Comparison of ENCODE assay signal across 8 mouse cellular contexts in the genomic region with DNA sequence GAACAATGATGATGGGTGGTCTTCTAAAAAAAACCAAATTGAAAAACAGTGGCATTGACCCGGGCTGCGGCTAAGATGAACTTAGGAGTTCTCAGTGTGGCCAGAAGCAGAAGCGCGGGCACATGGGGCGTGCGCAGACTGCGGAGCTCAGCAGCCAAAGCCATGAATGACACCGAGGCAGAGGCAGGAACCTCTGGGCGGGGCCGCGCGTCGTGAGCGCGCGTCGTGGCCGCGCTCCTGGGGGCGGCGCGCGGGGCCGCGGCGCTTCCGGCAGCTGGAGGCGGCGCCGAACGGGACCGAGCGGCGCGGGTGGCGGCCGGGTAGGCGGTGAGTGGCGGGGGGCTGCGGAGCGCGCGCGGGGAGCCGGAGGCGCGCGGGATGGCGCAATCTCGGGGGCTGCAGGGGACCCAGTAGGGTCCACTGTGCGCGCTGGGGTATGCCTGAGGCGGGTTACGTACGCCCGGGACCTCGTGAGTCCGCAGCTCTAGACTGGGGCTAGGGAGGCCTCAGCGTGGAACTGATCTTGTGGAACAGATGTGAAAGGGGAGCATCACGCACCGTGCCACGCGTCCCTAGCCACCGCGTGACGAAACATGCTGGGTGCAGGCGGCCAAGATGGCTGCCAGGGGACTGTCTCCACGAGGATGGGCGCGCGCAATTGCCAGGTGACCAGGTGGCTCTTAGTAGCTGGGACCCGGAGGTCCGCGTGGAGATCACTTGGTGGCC. TPM values are rescaled to one million over a fixed set of nuclear protein-coding genes. Genes with fewer than 3 reads are reported as not detected.
A peak's percentile ranks its signal among the peaks of the same experiment; 100 is the strongest.
DNase-seq lines count a peak whose midpoint lies in the region; ATAC-seq and TF ChIP-seq lines count a peak whose summit lies in the region.

Gene Sfxn1, plus strand, starts transcription at position 264 of the 726 bp plus-strand sequence.

- no peaks in the 10 kb centered on the region for H3K4me1 ChIP-seq in hindbrain, embryonic 11.5 days (replicated peaks; ENCODE audit: control insufficient read depth, insufficient read depth, low read length)
- H3K4me1 ChIP-seq in lung, postnatal 0 days (ENCODE audit: insufficient read depth, low read depth, low read length), result peaks cover 3% of the 10 kb centered on the region; the same call in 1 of the 2 replicates

- H3K4me2 ChIP-seq in hindbrain, embryonic 11.5 days (replicated peaks; ENCODE audit: low read depth, low read length), result peak within 1 kb of the TSS; percentile 69
- peak within 1 kb of the TSS; percentile 82 for H3K4me2 ChIP-seq in lung, postnatal 0 days (replicated peaks; ENCODE audit: low read depth, low read length)

- under 1% methylated on average over 70 of the region's 74 CpGs for WGBS in hindbrain, embryonic 11.5 days
- 1% methylated on average over 66 of the region's 74 CpGs for WGBS in lung, postnatal 0 days

- H3K27me3 ChIP-seq in hindbrain, embryonic 11.5 days (ENCODE audit: control insufficient read depth, insufficient read depth, low read length), result no peaks in the 10 kb centered on the region
- H3K27me3 ChIP-seq in lung, postnatal 0 days (replicated peaks; ENCODE audit: insufficient read depth, low read length), result no peaks in the 10 kb centered on the region

- H3K4me3 ChIP-seq in hindbrain, embryonic 11.5 days (ENCODE audit: low read depth, low read length), result peak within 1 kb of the TSS; percentile 75
- H3K4me3 ChIP-seq in lung, postnatal 0 days (ENCODE audit: low read depth, low read length), result peak within 1 kb of the TSS; percentile 67

- no peak for TF ChIP-seq EP300 in lung, postnatal 0 days (IDR thresholded peaks at IDR 0.05)

- peak; percentile 89 for ATAC-seq in hindbrain, embryonic 11.5 days (ENCODE audit: low FRiP score)
- peak; percentile 72 for ATAC-seq in lung, postnatal 0 days

- H3K9me3 ChIP-seq in hindbrain, embryonic 11.5 days (ENCODE audit: control insufficient read depth, low read length), result no peaks in the 10 kb centered on the region
- no peaks in the 10 kb centered on the region for H3K9me3 ChIP-seq in lung, postnatal 0 days (ENCODE audit: low read length)

- peak; percentile 80 for DNase-seq in Muller cell, postnatal 12 days (ENCODE audit: inconsistent ontology term)
- DNase-seq in cerebellum, adult 9-11 months, result peak; percentile 69
- peak; percentile 68 to 73 for DNase-seq in frontal cortex, postnatal 10 days (ENCODE audit: low spot score in 2 of 2)
- peak; percentile 82 for DNase-seq in hindbrain, embryonic 11.5 days (ENCODE audit: low spot score)
- DNase-seq in layer of hippocampus, postnatal 10 days (ENCODE audit: low spot score in 2 of 2), result peak; percentile 69 to 82
- DNase-seq in lung, postnatal 0 days (ENCODE audit: low spot score), result peak; percentile 66
- DNase-seq in ovary, postnatal 10 days (ENCODE audit: low spot score), result peak; percentile 25
- DNase-seq in thymus, postnatal 14 days, result peak; percentile 86

- no peak for TF ChIP-seq CTCF in lung, postnatal 0 days (IDR thresholded peaks at IDR 0.05)

- 0 out of 2 replicates have a peak within 1 kb of the TSS, but pooled peaks have one; percentile 40 for H3K27ac ChIP-seq in hindbrain, embryonic 11.5 days (ENCODE audit: low read depth, low read length)
- H3K27ac ChIP-seq in lung, postnatal 0 days (ENCODE audit: low read length), result peak within 1 kb of the TSS; percentile 74

- H3K36me3 ChIP-seq in hindbrain, embryonic 11.5 days (ENCODE audit: control insufficient read depth, insufficient read depth, low read length), result no peaks in the 10 kb centered on the region
- H3K36me3 ChIP-seq in lung, postnatal 0 days (ENCODE audit: insufficient read depth, low read length), result no peaks in the 10 kb centered on the region

- peak within 1 kb of the TSS; percentile 88 for H3K9ac ChIP-seq in hindbrain, embryonic 11.5 days (ENCODE audit: low read depth, low read length)
- H3K9ac ChIP-seq in lung, postnatal 0 days (replicated peaks; ENCODE audit: low read depth), result peak within 1 kb of the TSS; percentile 58

RNA-seq across cellular contexts. Expression of gene Sfxn1, which starts in this region (rescaled TPM):
- 87.5 and 89.9 TPM in 2 replicates for polyA plus RNA-seq in hindbrain, embryonic 11.5 days (2014; fragmentation: Nextera tagmentation; extraction: Ambion mirVana)
- 10 to 100 TPM; 74.3 to 80.2 TPM for total RNA-seq in layer of hippocampus, postnatal 10 days (2021)
- 18.9 and 19.1 TPM in 2 replicates for polyA plus RNA-seq in lung, postnatal 0 days (2015; fragmentation: Nextera tagmentation; extraction: Ambion mirVana)

Comparison
In these comparisons a context has a peak if more than half of its experiments do, and no peak if none do; other contexts are left out.
1. Peak in every context shown above with its lines: DNase-seq, ATAC-seq, H3K4me3 ChIP-seq and H3K27ac ChIP-seq.
2. DNase-seq: peak in every context shown above with its lines; median percentile 86 in thymus, postnatal 14 days; 82 in hindbrain, embryonic 11.5 days; 80 in Muller cell, postnatal 12 days; 76 in layer of hippocampus, postnatal 10 days; 70 in frontal cortex, postnatal 10 days; 69 in cerebellum, adult 9-11 months; 66 in lung, postnatal 0 days; 25 in ovary, postnatal 10 days.